Mouse (Mus musculus) forebrain, embryonic 11.5 days (tissue): ENCODE measurements at regions not wholly inside any gene's neighbourhood (a gene's known extent, or its start where the extent isn't known, plus 50 kb on each side); places are given as distances from the start of the nearest gene placed in this dataset.
A peak's percentile ranks its signal among the peaks of the same experiment; 100 is the strongest.

Source experiments
- ATAC-seq: fragments of 200-750 bp; cut with Nextera tagmentation; replicated peaks from 2 replicates; pipeline ENCODE4 v1.8.0; 2017; ENCODE audit warnings: moderate TSS enrichment; ENCODE audit not compliant: low FRiP score
- DNase-seq: peaks from one replicate; pipeline ENCODE4 v3.0.0-alpha.2; 2017; ENCODE audit warnings: low spot score
- H3K27ac ChIP-seq: fragments of 300-500 bp; sonication (generic); 2 replicates; pipeline ENCODE4 v1.5.1; 2014; ENCODE audit warnings: low read depth, low read length
- H3K27me3 ChIP-seq: fragments of 300-500 bp; sonication (generic); 2 replicates; pipeline ENCODE4 v1.6.1; 2014; ENCODE audit warnings: mild to moderate bottlenecking, low read length, mixed read lengths; ENCODE audit not compliant: control insufficient read depth, insufficient read depth
- H3K36me3 ChIP-seq: fragments of 300-500 bp; sonication (generic); 2 replicates; pipeline ENCODE4 v1.6.1; 2014; ENCODE audit warnings: mild to moderate bottlenecking, low read length, moderate library complexity, mixed read lengths; ENCODE audit not compliant: control insufficient read depth, insufficient read depth
- H3K4me1 ChIP-seq: fragments of 300-500 bp; sonication (generic); replicated peaks from 2 replicates; pipeline ENCODE4 v1.6.1; 2014; ENCODE audit warnings: low read length, mixed read lengths; ENCODE audit not compliant: control insufficient read depth, insufficient read depth
- H3K4me2 ChIP-seq: fragments of 300-500 bp; sonication (generic); 2 replicates; pipeline ENCODE4 v1.6.1; 2014; ENCODE audit warnings: low read depth, mild to moderate bottlenecking, low read length, moderate library complexity, mixed read lengths; ENCODE audit not compliant: severe bottlenecking
- H3K4me3 ChIP-seq: fragments of 300-500 bp; sonication (generic); 2 replicates; pipeline ENCODE4 v1.5.1; 2014; ENCODE audit warnings: low read depth, low read length
- H3K9ac ChIP-seq: fragments of 300-500 bp; sonication (generic); 2 replicates; pipeline ENCODE4 v1.6.1; 2014; ENCODE audit warnings: low read length
- H3K9me3 ChIP-seq: fragments of 300-500 bp; sonication (generic); 2 replicates; pipeline ENCODE4 v1.6.1; 2016; ENCODE audit warnings: low read length, mixed read lengths; ENCODE audit not compliant: control insufficient read depth
- WGBS: fragments of 180-500 bp; shearing (Covaris S2); extraction: QIAGEN DNeasy Blood & Tissue Kit; methylation state at CpG from one replicate; pipeline ENCODE4 v1.1.7; 2014; 5-methylcytosine and 5-hydroxymethylcytosine counted together

DNA sequence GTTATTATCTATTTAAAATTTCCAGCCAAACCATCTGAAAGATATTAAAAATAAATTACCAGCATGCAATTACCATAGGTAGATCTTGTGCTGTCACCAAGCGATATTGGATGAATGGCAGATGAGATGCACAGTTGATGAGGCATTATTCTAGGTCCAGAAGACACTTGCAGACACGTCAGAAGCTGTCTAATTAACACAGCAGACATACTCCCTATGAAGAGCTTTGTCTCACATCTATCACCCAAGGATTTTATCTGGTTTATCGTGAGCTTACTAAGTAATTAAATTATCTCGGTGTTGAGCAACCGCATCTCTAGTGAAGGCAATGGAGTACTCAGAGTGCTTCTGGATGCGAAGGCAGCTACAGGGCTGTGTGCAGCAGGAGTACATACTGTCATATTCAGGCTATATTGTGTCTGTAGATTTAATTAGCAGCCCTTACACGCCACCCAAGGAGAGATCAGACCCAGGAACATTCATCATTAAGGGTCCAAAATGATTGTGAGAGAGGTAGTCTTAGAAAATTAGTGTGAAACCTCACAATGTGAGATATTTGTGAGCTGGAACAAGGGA is 86.0 kb upstream of the Htr1f start:
- Histone ChIP-seq H3K9ac (no peak overlapping the region), H3K27ac (no peak overlapping the region), H3K4me3 (no peak overlapping the region), H3K9me3 (no peaks in the 10 kb centered on the region), H3K4me1 (no peaks in the 10 kb centered on the region), H3K36me3 (no peaks in the 10 kb centered on the region), H3K4me2 (no peak overlapping the region), H3K27me3 (no peaks in the 10 kb centered on the region)
- 73% methylated on average over 7 of the region's 7 CpGs for WGBS
- ATAC-seq (0 out of 2 replicates have a peak, but pooled peaks have one; percentile 51), DNase-seq (no peak)

DNA sequence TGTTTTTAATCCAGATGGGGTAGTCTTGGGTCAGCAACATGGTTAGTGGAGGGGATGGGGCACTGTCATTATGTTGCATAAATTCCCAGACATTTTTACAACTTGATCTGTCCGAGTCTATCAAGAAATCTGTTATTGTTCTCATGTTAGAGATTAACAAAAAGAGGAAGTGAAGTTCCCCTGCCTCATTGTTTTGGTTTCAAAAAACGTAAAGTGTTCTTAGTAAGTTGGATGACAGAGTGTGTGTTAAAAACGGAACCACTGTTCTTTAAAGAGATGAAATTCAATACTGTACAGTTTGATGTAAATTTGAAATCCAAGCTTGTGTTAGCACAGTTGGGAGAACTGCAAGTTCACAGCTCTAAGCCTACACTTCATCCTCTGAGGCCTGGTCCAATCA is 68.9 kb upstream of the Htr1f start:
- no peak overlapping the region for H3K4me3 ChIP-seq
- H3K36me3 ChIP-seq = no peaks in the 10 kb centered on the region
- no peaks in the 10 kb centered on the region for H3K4me1 ChIP-seq
- DNase-seq (no peak), ATAC-seq (no peak)
- no peak overlapping the region for H3K27ac ChIP-seq
- H3K9me3 ChIP-seq = no peaks in the 10 kb centered on the region
- no peak overlapping the region for H3K4me2 ChIP-seq
- no peak overlapping the region for H3K9ac ChIP-seq
- H3K27me3 ChIP-seq = no peaks in the 10 kb centered on the region
- 75% methylated on average over 3 of the region's 3 CpGs for WGBS

DNA sequence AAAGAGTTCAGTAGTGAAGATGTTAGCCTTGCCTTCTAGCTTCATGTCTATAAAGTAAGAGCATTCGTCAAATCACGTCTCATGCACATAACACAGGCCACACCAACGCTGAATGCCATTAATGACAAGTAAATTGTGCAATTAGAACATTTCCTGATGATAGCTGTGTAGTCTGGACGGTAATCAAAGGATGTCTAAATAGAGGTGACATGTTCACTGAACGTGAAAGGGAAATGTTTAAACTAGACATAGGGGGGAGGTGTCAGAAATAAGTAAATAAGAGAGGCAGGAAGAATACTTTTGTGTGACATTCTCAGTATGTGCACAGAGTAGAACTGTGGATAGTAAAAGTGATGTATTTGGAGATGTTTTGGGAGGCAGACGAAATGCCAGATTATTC is 61.5 kb upstream of the Htr1f start:
- ATAC-seq = no peak
- 68% methylated on average over 6 of the region's 6 CpGs for WGBS
- DNase-seq = no peak

DNA sequence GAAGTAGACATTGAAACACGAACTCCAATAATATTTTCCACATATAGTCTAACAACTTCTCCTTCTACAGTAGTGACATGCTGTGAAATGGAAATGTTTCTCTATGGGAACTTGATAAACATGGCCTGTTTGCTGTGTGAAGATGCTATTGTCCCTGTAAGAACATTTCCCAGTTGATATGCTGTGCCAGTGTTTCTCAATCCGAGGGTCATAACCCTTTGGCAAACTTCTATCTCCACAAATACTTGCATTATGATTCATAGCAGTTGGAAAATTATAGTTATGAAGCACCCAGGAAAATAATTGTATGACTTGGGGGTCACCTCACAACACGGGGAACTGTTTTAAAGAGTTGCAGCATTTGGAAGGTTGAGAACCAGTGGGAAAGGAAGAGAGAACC is 57.1 kb upstream of the Htr1f start:
- Histone ChIP-seq H3K9ac (no peak overlapping the region), H3K27ac (no peak overlapping the region), H3K27me3 (no peaks in the 10 kb centered on the region), H3K4me3 (no peak overlapping the region), H3K4me1 (no peaks in the 10 kb centered on the region), H3K4me2 (no peak overlapping the region), H3K9me3 (no peaks in the 10 kb centered on the region), H3K36me3 (no peaks in the 10 kb centered on the region)
- WGBS = 85% methylated on average over 3 of the region's 3 CpGs
- DNase-seq = no peak
- ATAC-seq = no peak

More for the DNA sequence above, 61.5 kb upstream of the Htr1f start:
- Histone ChIP-seq H3K9ac (no peak overlapping the region), H3K4me3 (no peak overlapping the region), H3K4me2 (no peak overlapping the region), H3K36me3 (no peaks in the 10 kb centered on the region), H3K27me3 (no peaks in the 10 kb centered on the region), H3K27ac (no peak overlapping the region), H3K4me1 (no peaks in the 10 kb centered on the region), H3K9me3 (no peaks in the 10 kb centered on the region)

DNA sequence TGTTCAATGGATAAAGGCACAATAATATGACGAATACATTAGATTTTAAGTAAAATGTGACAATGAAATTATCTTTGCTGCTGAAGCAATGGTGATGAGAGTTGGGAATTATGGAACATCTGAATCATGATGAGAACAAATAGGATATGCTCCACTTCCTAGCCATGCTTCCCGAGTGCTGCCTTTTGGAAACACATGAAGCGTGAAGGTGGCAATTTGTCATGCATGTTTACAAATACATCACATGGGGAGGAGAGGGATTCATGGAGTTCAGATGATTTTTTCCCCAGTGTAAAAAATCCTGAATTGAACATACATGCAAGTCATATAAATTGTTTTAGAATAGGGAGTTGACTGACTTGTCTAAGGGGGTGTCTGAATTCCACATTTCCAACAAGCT is 54.6 kb upstream of the Htr1f start:
- H3K4me2 ChIP-seq = no peak overlapping the region
- H3K27me3 ChIP-seq = no peaks in the 10 kb centered on the region
- H3K4me3 ChIP-seq = no peak overlapping the region
- 67% methylated on average over 3 of the region's 3 CpGs for WGBS
- H3K9ac ChIP-seq = no peak overlapping the region
- no peaks in the 10 kb centered on the region for H3K4me1 ChIP-seq
- H3K27ac ChIP-seq = no peak overlapping the region
- DNase-seq (no peak), ATAC-seq (no peak)
- no peaks in the 10 kb centered on the region for H3K9me3 ChIP-seq
- H3K36me3 ChIP-seq = no peaks in the 10 kb centered on the region

DNA sequence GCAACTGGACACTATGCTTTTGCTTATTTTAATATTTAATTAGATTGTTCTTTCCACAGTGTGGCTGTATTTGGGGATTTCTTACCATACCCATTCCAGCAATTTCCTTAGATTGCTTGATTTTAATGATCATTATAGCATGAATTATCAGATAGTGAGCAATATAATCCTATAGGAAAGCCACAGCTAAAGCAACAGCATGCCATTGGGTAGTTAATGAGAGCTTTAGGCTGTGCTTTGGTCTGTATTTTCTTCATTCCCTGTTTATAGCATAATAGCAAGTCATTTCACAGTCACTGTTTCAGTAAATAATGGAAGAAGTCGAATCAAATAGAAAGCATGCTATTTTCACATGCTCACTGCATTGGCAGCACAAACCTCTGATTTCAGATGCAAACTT is 49.9 kb upstream of the Htr1f start:
- no peak overlapping the region for H3K4me2 ChIP-seq
- WGBS = 78% methylated on average over 1 of the region's 1 CpGs
- H3K9ac ChIP-seq = no peak overlapping the region
- H3K36me3 ChIP-seq = no peaks in the 10 kb centered on the region
- DNase-seq (no peak), ATAC-seq (no peak)
- no peaks in the 10 kb centered on the region for H3K9me3 ChIP-seq
- no peak overlapping the region for H3K27ac ChIP-seq
- H3K27me3 ChIP-seq = no peaks in the 10 kb centered on the region
- no peak overlapping the region for H3K4me3 ChIP-seq
- no peaks in the 10 kb centered on the region for H3K4me1 ChIP-seq
